Mouse (Mus musculus) layer of hippocampus, adult 2 months (tissue): ENCODE results near the gene Irf8. TPM values are rescaled to one million over a fixed set of nuclear protein-coding genes. Genes with fewer than 3 reads are reported as not detected.
A peak's percentile ranks its signal among the peaks of the same experiment; 100 is the strongest.

Experiments
- DNase-seq, 2 experiments: peaks; one replicate each; pipeline ENCODE4 v3.0.0; 2022; ENCODE audit warnings: low spot score in 2 of 2
- H3K27ac ChIP-seq: fragments of 200-600 bp; 2 replicates; pipeline ENCODE4 v1.8.1; 2022
- H3K4me3 ChIP-seq: fragments of 200-600 bp; 2 replicates; pipeline ENCODE4 v1.8.1; 2022; ENCODE audit warnings: mild to moderate bottlenecking
- CTCF ChIP-seq: fragments of 200-600 bp; conservative IDR thresholded peaks from 2 replicates; pipeline ENCODE4 v1.8.1; 2022; ENCODE audit warnings: antibody characterized with exemption, mild to moderate bottlenecking, moderate library complexity
- total RNA-seq, 2 experiments: library from RNA; stranded (reverse); gene quantifications; 2 replicates each; pipeline ENCODE4 v1.2.3; 2021

Gene Irf8
- total RNA-seq, 2 experiments from 2014 or later: 4.7 to 5.2 TPM

DNA sequence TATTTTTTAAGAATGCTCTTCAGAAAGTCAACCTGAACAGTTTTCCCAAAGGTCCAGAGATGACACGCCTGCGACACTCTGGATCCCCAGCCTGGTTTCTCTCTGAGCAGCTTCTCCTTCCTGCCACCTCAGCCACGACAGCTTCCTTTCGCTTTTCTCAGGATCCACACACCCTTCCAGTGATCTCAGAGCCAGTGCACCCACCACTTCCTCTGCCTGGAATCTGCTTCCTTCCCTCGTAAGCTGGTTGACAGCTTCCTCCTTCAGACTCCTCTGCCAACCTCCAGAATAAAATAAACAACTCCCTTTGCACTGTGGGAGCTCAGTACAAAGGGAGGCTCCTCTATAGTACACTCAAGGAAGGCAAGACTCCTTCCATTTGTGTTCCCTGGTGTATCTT lies 27.1 kb downstream of the Irf8 start:
- Histone ChIP-seq H3K4me3 (no peak overlapping the region), H3K27ac (no peak overlapping the region)
- TF ChIP-seq CTCF: no peak
- DNase-seq: no peak

DNA sequence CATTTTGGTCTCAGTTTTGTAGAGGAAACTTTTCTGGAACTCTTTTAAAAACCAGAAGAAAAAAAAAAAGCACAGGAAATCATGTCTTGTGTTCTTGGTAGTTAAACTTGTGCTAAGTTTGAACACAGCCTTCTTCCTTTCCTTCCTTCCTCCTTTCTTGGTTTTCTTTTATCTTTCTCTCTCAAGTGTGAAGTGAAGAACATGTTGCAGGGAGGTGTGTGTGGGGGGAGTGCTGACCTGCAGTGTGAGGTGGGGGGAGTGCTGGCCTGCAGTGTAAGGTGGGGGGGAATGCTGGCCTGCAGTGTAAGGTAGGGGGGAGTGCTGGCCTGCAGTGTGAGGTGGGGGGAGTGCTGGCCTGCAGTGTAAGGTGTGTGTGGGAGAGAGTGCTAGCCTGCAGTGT lies 28.5 kb downstream of the Irf8 start:
- TF ChIP-seq CTCF: no peak
- Histone ChIP-seq H3K27ac (no peak overlapping the region), H3K4me3 (no peak overlapping the region)
- no peak for DNase-seq

DNA sequence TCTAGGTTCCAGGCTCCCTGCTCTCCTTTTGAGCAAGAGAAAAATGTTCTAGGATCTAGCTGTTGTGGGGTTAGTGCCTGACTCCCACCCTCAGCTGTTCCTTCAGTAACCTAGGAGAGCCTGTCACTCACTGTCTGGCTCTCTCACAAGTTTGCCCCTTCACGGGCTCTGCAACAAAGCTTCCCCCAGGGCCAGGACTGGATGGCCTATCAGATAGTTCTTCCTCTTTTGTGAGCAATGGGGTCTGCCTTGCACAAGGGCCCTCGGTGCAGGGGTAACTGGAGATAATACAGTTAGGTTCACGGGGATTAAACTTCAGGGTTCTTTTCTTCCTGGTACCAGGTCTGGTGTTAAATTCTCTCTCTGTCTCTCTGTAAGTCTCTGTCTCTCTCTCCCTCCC lies 30.5 kb downstream of the Irf8 start:
- TF ChIP-seq CTCF: no peak
- Histone ChIP-seq H3K27ac (no peak overlapping the region), H3K4me3 (no peak overlapping the region)
- no peak for DNase-seq

DNA sequence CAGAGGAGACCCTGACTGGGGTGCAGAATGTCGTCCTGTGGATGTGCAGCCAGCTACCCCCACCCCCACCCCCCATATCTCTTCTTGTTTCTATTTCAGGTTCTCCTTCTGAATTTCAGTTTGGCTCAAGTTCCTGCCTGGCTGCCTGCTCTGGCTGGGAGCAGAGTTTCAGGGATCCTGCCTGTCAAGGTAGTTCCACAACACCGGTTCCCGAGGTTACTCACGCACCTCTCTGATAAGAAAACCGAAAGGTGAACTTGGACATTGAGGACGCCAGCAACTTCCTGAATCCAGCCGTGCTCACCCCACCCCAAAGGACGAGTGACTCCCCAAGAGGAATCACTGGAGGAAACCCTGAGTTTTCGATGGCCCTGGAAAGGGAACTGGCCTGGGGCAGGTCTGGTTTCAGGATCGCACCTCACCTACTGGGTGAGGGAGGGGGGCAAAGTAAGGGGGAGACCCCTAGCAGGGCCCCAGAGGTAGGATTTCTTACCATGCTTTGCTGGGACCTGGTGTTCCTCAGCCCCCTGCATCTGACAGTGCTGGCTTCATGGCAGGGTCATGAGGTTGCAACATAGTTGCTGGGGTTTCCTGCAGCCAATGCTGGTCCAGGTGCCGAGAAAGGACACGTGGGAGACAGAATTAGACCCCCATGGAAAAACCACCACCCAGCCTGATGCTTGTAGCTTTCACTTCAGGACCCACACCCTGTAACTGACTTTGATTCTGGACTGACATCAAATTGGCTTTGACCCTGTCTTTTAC lies 32.5 kb downstream of the Irf8 start:
- Histone ChIP-seq H3K4me3 (no peak overlapping the region), H3K27ac (no peak overlapping the region)
- TF ChIP-seq CTCF: no peak
- no peak for DNase-seq

DNA sequence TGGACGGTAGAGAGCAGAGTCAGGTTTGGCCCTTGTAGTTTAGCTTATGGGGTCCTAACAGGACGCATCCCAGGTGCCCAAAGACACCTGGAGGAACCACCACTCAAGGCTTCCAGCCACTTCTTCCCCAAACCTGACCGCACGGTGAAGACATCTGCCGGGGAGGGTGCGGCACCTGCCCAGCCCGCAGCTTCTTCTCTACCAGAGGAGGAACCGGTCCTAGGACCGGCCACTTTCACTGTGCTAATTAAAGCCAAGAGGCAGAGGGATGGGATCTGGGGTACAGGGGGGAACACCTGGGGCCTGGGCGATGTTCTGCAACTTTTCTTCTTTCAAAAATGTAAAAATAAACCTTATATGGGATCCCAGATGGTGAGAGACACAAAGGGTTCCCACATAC lies 41.0 kb downstream of the Irf8 start:
- Histone ChIP-seq H3K27ac (no peak overlapping the region), H3K4me3 (no peak overlapping the region)
- TF ChIP-seq CTCF: no peak
- DNase-seq: no peak

DNA sequence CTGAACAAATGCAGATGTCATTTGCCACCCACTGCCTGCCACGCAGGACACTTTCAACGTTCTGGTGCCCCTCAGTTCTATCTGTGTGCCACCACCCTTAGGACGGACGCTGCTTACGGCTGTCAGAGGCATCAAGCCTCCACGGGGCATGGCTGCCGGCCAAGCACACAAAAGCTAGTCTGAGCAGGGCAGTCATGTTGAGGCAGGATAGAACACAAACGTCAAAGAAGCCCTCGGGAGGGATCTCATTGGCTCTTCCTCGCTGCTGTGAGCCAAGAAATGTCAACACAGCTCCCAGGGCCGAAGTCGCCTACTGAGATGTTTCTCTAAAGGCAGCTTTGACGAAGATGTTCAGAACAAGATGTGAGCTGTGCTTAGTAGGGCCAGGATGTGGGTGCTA lies 41.6 kb downstream of the Irf8 start:
- TF ChIP-seq CTCF: no peak
- H3K27ac ChIP-seq: no peak overlapping the region
- no peak for DNase-seq

DNA sequence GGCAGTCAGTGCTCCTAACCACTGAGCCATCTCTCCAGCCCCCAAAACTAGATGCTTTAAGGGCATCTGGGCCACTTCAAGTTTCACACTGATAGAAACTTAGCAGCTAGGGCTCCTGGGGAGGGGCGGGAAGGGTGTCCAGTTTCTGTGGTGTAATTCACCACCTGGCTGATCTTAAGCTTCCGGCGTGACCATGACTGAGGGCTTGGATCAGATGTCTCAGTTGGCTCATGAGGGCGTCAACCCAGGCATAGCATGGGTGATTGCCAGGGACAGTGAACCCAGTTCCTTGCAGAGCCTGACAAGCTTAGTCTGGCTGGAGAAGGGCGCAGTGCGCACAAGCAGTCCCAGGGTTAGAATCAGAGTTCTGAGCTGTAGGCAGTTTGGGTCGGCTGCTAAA lies 42.9 kb downstream of the Irf8 start:
- DNase-seq: no peak
- no peak overlapping the region for H3K4me3 ChIP-seq
- TF ChIP-seq CTCF: no peak
- H3K27ac ChIP-seq: no peak overlapping the region

More for the DNA sequence above, 41.6 kb downstream of the Irf8 start:
- H3K4me3 ChIP-seq: no peak overlapping the region

DNA sequence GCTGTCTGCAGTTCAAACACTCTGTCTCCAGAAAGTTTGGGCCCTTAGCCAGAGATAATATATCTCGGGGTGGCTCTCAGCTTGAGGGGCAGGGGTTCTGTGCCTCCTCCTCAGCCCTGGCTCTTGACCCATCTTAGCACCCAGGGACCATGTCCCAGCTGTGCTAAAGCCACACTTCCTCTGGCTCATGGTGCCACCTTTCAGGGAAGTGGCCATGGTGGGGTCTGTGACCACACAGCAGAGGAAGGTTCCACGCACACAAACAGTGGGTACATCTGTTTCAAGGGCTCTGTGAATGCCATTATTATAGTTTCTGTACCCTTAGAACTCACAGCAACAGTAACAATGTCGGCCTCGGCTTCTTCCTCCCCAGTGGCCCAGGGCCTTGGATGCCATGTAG lies 47.6 kb downstream of the Irf8 start:
- no peak overlapping the region for H3K27ac ChIP-seq
- no peak for TF ChIP-seq CTCF
- H3K4me3 ChIP-seq: no peak overlapping the region
- no peak for DNase-seq

DNA sequence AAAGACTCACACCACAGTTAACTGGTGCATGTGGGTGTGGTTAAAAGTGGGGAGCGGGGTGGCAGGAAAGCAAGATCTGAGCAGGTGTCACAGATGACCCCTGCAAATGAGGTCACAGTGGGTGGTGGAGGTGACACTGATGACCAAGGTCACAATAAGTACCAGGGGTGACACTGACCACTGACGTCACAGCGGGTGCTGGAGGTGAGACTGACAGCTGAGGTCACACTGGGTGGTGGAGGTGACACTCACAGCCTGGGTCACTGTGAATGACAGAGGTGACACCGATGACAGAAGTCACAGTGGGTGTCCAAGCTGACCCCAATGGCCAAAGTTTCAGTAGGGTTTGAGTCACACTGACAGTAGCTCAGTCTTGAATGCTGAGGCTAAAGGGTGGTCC lies 50.6 kb downstream of the Irf8 start:
- H3K27ac ChIP-seq: no peak overlapping the region
- no peak for DNase-seq
- H3K4me3 ChIP-seq: no peak overlapping the region
- TF ChIP-seq CTCF: no peak

DNA sequence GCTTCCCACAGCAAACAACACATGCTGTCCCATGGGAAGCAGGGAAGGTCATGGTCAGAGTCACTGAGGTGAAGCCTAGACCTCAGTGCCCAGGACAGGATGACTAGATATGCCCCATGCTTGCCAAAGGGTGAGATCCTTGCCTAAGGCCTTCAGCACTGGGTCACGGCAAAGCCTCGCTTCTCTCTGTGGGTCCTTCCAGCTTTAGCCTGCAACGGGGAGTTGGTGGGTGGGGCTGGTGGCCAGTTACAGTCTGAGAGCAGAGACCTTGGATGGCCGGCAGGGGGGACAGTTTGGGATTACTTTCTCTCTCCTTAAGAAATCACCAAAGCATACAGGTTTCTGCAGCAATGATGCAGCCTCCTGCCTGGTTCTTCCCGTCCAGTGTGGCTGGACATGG lies 51.5 kb downstream of the Irf8 start:
- no peak for TF ChIP-seq CTCF
- no peak for DNase-seq
- Histone ChIP-seq H3K4me3 (no peak overlapping the region), H3K27ac (no peak overlapping the region)

DNA sequence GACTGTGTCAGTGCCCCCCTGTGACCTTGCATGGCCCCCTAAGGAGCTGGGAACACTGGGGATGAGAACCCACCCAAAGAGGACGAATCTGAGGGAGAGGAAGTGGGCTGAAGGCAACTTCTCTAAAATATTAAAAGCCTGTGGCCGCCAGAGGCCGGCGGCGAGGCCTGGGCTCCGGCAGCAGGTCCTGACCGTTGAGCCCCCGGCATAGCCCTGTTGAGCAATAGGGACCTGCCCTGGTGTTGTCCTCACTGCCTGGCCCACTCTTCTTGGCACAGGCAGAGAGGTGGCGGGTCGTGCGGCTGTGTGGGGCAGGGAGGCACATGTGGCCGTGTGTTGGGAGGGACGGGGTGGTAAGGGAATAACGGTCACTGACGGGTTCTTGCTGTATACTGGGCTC lies 56.6 kb downstream of the Irf8 start:
- no peak for DNase-seq
- H3K4me3 ChIP-seq: no peak overlapping the region
- no peak for TF ChIP-seq CTCF
- no peak overlapping the region for H3K27ac ChIP-seq

DNA sequence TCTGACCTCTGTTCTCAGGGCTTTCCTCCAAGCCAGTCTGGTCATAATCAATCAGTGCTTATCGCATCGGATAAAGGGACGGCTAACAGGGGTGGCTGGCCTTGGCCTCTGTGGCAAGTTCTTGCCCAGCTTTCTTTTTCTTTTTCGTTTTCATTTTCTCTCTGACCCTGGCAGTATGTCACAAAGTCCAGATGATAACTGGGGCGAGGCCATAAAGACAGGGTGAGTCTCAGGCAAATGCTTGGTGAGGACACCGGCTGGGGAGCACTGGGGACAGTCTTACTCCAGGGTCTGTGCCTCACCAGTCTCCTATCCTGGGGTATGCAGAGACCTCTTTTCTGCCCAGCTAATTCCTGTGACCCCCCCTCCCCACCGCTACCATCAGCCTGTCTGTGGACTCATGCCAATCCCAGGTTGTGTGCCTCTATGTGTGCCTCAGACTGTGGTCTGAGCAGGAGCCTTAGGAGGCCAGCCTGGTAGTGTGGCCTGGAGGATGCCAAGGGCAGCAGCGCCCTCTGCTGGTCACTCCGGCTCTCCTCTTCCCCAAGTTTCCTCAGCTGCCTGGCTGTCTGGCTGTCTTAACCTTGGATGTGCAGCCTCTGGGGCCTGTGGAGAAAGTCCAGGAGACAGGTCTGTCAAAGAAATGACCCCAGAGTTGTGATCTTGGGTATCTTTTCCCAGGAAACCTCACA lies 59.9 kb downstream of the Irf8 start:
- Histone ChIP-seq H3K27ac (no peak overlapping the region), H3K4me3 (no peak overlapping the region)
- TF ChIP-seq CTCF: peak; percentile 91
- peak; percentile 42 to 86 for DNase-seq

DNA sequence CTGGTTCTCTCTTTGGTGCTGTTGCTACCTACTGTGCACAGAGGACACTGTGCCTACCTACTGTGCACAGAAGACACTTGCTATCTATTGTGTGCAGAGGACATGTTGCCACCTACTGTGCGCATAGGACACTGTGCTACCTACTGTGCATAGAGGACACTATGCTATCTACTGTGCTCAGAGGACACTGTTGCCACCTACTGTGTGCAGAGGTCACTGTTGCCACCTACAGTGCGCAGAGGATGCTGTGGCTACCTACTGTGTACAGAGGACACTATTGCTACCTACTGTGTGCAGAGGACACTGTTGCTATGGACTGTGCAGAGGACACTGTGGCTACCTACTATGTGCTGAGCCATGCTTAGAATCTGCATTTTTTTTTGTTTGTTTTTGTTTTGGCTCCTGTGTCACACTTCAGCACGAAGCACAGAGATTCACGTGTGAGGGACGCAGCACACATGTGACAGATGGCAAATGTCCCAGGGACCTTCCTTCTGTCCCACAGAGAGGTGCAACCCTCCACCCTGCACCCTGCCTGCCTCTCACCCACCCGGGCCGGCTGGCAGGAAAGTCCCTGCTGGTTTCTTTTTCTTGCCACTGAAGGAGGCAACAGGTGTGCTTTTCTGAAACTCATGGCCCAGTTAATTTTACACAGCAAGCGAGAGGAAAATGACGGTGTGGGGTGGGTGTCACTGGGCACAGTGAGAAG lies 61.0 kb downstream of the Irf8 start:
- no peak for TF ChIP-seq CTCF

More for the DNA sequence above, 61.0 kb downstream of the Irf8 start:
- Histone ChIP-seq H3K4me3 (no peak overlapping the region), H3K27ac (no peak overlapping the region)
- no peak for DNase-seq
